Mouse (Mus musculus): Measurements from ENCODE around the gene Slc25a44. TPM values are rescaled to one million over a fixed set of nuclear protein-coding genes. Genes with fewer than 3 reads are reported as not detected.

The Slc25a44 gene
- polyA plus RNA-seq, 1 experiment from 2014 or later = 10.4 TPM

DNA sequence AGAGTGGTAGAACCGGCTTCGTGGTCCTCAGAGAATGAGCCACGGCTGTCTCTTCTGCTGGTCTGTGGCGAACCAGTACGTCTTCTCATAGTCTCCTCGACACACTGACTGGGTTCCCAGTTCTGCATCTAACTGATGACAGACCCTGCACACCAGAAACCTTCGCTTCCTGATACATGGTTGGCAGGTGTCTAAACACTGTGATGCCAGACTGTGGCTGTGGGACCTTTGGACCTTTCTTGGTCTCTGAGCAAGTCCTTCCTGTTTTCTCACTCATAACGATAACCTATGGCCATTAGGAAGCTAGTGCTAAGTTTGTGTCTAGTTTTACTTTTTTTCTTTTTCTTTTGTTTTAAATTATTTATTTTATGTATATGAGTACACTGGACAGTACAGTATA lies 23.5 kb upstream of the Slc25a44 start:
- no peaks in the 10 kb centered on the region for H3K9me3 ChIP-seq (replicated peaks)
- H3K4me2 ChIP-seq = no peak overlapping the region
- ATAC-seq (ENCODE audit: low read depth) (no peak), DNase-seq (no peak)
- H3K36me3 ChIP-seq = peaks cover 6% of the 10 kb centered on the region; the same call in 1 of the 2 replicates
- no peak overlapping the region for H3K4me3 ChIP-seq (replicated peaks)
- peaks cover 36% of the 10 kb centered on the region for H3K4me1 ChIP-seq (replicated peaks)
- H3K27me3 ChIP-seq = peaks cover 56% of the 10 kb centered on the region
- WGBS (ENCODE audit: insufficient replicate concordance) = 57% methylated on average over 8 of the region's 8 CpGs
- H3K9ac ChIP-seq = no peak overlapping the region
- peak overlapping the region; percentile 14; the same call in 1 of the 2 replicates for H3K27ac ChIP-seq

- 0 out of 2 replicates have a peak overlapping the region, but pooled peaks have one; percentile 14 for H3K27ac ChIP-seq
- no peak for ATAC-seq (ENCODE audit: low read depth)
- no peak overlapping the region for H3K4me2 ChIP-seq
- 47% methylated on average over 8 of the region's 8 CpGs for WGBS (ENCODE audit: insufficient replicate concordance)
- peaks cover 49% of the 10 kb centered on the region for H3K27me3 ChIP-seq
- no peak for DNase-seq
- no peaks in the 10 kb centered on the region for H3K9me3 ChIP-seq (replicated peaks)
- H3K4me3 ChIP-seq (replicated peaks) = no peak overlapping the region
- H3K9ac ChIP-seq = 0 out of 2 replicates have a peak overlapping the region, but pooled peaks have one; percentile 19
- peaks cover 6% of the 10 kb centered on the region; the same call in 1 of the 2 replicates for H3K36me3 ChIP-seq
- H3K4me1 ChIP-seq (replicated peaks) = peaks cover 33% of the 10 kb centered on the region
These were observed 22.8 kb upstream of the Slc25a44 start for GRCm38 (mm10) chr3:88447676-88448183.

DNA sequence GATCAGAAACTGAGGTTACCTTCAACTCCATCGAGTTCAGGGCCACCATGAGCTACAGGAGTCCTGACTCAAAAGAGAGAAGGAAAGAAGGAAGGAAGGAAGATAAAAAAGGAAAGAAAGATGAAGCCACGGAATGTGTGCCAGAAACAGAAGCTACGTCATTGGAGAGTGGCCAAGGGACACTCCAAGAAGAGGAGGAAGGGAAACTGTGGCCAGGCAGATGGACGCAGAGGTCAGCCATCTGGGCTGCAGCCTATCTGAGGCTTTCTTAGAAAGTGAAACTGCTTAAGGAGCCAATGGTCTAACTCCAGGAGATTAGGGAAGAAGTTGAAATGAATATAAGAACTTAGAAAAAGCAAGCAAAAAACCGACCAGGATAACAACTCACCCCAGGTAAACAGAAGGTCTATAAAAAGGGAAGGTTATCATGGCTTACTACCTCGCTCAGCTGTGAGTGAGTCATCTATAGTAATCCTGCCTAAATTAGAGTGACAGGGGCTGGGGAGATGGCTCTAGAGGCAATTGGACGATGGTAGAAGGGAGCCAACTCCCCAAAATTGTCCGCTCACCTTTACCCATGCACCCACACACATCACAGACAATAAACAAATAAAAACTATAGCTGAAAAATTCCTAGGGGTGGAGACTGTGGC lies 21.7 kb upstream of the Slc25a44 start:
- WGBS (ENCODE audit: insufficient replicate concordance) = 33% methylated on average over 8 of the region's 8 CpGs
- Histone ChIP-seq H3K36me3 (no peaks in the 10 kb centered on the region), H3K9me3 (replicated peaks) (no peaks in the 10 kb centered on the region), H3K9ac (no peak overlapping the region), H3K4me1 (replicated peaks) (peaks cover 33% of the 10 kb centered on the region), H3K4me2 (no peak overlapping the region), H3K4me3 (replicated peaks) (no peak overlapping the region), H3K27ac (no peak overlapping the region), H3K27me3 (peaks cover 42% of the 10 kb centered on the region)
- ATAC-seq (ENCODE audit: low read depth) (no peak), DNase-seq (no peak)

DNA sequence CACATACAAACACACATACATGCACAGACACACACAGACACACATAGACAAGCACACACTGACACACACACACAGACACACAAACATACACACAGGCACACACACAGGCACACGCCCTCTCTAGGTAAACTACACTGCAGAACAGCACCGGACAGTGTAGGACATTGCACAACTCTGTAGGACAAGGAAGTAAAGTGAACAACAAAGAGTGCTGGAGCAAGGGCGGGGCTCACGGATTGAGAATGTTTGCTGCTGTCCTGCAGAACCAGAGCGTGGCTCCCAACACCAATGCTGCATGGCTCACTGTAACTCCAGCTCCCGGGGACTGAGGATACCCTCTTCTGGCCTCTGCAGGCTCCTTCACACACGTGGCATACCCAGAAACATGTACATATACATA lies 17.9 kb upstream of the Slc25a44 start:
- Histone ChIP-seq H3K36me3 (no peaks in the 10 kb centered on the region), H3K4me3 (replicated peaks) (no peak overlapping the region), H3K4me2 (no peak overlapping the region), H3K9me3 (replicated peaks) (no peaks in the 10 kb centered on the region), H3K4me1 (replicated peaks) (peaks cover 34% of the 10 kb centered on the region), H3K9ac (no peak overlapping the region), H3K27ac (no peak overlapping the region), H3K27me3 (peaks cover 41% of the 10 kb centered on the region)
- no peak for DNase-seq
- 40% methylated on average over 7 of the region's 7 CpGs for WGBS (ENCODE audit: insufficient replicate concordance)
- ATAC-seq (ENCODE audit: low read depth) = peak; percentile 56; the same call in 1 of the 2 replicates

DNA sequence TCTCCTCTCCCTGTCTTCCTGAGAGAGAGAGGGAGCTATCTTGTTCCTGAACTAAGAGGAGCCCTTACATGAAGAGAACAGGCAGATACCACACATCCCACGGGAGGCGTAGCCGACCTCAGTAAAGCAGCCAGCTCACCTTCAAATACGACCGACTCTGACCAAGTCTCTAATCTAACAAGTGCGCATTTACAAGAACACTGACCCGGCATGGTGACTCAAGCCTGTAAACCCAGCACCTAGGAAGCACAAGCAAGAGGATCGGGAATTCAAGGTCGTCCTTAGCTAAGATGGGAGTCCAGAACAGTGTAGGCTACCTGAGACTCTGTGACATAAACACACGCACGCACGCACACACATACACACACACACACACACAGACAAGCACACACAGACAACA lies 17.5 kb upstream of the Slc25a44 start:
- no peak overlapping the region for H3K9ac ChIP-seq
- H3K27ac ChIP-seq = no peak overlapping the region
- no peak overlapping the region for H3K4me2 ChIP-seq
- peaks cover 43% of the 10 kb centered on the region for H3K27me3 ChIP-seq
- ATAC-seq (ENCODE audit: low read depth) (no peak), DNase-seq (no peak)
- H3K4me3 ChIP-seq (replicated peaks) = no peak overlapping the region
- H3K4me1 ChIP-seq (replicated peaks) = peaks cover 34% of the 10 kb centered on the region
- H3K36me3 ChIP-seq = no peaks in the 10 kb centered on the region
- H3K9me3 ChIP-seq (replicated peaks) = no peaks in the 10 kb centered on the region
- WGBS (ENCODE audit: insufficient replicate concordance) = 70% methylated on average over 12 of the region's 12 CpGs

DNA sequence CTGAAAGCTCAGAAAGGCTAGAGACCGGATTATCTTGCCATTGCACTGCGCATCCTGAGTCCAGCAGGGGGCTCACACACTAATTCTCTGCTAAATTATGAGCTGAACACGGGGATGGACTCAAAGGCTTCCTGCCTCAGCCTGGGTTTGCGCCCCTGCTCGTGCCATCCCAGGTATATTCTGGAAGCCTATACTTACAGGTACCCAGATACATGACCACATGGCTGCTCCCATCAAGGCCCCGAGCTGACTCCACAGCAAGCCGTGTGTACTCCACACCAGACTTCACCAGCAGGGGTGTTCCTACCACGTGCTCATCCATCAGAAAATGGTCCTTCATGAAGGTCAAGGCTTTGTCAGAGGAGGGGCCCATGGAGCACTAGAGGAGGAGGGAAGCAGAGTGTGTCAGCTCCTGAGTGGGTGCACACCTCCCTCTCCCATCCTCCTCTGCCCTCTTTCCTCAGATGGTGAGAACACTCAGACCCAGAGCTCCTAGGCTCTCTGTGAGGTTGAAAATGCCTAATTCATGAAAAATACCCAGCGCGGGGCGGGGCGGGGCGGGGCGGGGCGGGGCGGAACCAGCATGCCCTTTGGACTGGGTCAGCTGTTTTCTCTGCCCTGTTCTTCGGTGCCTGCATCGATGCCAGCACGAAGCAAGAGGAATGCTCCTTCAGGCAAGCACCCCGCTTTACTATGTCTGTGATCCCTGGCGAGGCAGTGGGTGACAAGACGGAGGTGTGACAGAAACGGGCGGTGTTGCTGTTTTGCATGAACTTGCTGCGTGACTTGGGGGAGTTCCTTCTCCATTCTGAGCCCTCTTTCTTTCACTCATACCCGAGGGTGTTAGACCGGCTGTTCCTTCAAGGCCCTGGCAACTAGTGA lies 15.8 kb upstream of the Slc25a44 start:
- Histone ChIP-seq H3K9ac (peak overlapping the region; percentile 29), H3K27ac (no peak overlapping the region), H3K4me2 (peak overlapping the region; percentile 44), H3K9me3 (replicated peaks) (no peaks in the 10 kb centered on the region), H3K27me3 (peaks cover 55% of the 10 kb centered on the region), H3K4me1 (replicated peaks) (peaks cover 42% of the 10 kb centered on the region), H3K4me3 (replicated peaks) (peak overlapping the region; percentile 10; the same call in 1 of the 2 replicates), H3K36me3 (no peaks in the 10 kb centered on the region)
- ATAC-seq (ENCODE audit: low read depth) (no peak), DNase-seq (no peak)
- 13% methylated on average over 27 of the region's 27 CpGs for WGBS (ENCODE audit: insufficient replicate concordance)

DNA sequence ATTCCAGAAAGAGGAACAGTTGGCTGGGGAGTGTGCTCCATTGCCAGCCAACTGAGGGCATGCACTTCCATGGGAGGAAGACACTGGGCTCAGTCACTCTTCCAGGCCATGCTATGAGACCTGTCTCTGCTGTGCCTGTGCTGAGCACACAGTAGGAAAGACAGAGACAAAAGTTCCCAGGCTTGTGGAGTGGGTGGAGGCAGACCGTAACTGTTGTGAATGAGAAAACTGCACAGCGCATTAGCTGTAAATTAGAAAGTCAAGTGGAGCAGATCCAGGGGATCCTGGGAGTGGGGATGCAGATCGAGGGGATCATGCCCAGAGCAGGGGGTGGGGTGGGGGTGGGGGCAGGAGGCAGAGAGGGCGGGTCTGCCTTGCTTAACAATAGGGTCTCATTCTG lies 14.6 kb upstream of the Slc25a44 start:
- Histone ChIP-seq H3K4me2 (no peak overlapping the region), H3K27me3 (peaks cover 59% of the 10 kb centered on the region), H3K27ac (no peak overlapping the region), H3K4me3 (replicated peaks) (no peak overlapping the region), H3K4me1 (replicated peaks) (peaks cover 42% of the 10 kb centered on the region), H3K9ac (no peak overlapping the region), H3K36me3 (0 out of 2 replicates have a peak, but pooled peaks cover 2% of the 10 kb centered on the region), H3K9me3 (replicated peaks) (no peaks in the 10 kb centered on the region)
- DNase-seq (no peak), ATAC-seq (ENCODE audit: low read depth) (no peak)
- 49% methylated on average over 4 of the region's 4 CpGs for WGBS (ENCODE audit: insufficient replicate concordance)

DNA sequence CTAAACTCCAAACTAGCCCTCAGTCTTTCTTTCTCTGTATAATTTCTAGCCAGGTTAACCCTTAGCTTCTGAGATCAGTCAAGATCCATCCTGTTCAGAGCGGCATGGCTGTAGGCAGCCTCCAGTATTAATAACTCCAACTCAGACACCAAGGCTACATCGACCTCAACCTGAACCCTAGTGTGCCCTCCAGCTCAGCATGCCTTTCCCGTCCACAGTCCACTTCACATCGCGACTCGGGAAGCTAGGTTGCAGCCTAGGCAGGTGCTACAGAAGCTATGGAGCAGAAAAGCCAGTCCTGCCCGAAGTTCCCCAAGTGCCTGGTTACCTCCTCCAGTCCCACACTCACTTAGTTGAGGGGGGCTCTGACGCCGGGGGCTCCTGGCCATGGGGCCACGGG lies 12.5 kb upstream of the Slc25a44 start:
- ATAC-seq (ENCODE audit: low read depth) (no peak), DNase-seq (no peak)
- Histone ChIP-seq H3K4me3 (replicated peaks) (no peak overlapping the region), H3K27ac (no peak overlapping the region), H3K27me3 (peaks cover 59% of the 10 kb centered on the region), H3K36me3 (0 out of 2 replicates have a peak, but pooled peaks cover 6% of the 10 kb centered on the region), H3K9ac (no peak overlapping the region), H3K9me3 (replicated peaks) (no peaks in the 10 kb centered on the region), H3K4me2 (no peak overlapping the region), H3K4me1 (replicated peaks) (peaks cover 37% of the 10 kb centered on the region)
- 64% methylated on average over 10 of the region's 10 CpGs for WGBS (ENCODE audit: insufficient replicate concordance)

- no peak overlapping the region; the same call in 1 of the 2 replicates for H3K27ac ChIP-seq
- H3K4me2 ChIP-seq = peak overlapping the region; percentile 58
- no peak overlapping the region for H3K9ac ChIP-seq
- 0 out of 2 replicates have a peak, but pooled peaks cover 6% of the 10 kb centered on the region for H3K36me3 ChIP-seq
- ATAC-seq (ENCODE audit: low read depth) (peak; percentile 68), DNase-seq (peak; percentile 44)
- peaks cover 37% of the 10 kb centered on the region for H3K4me1 ChIP-seq (replicated peaks)
- 11% methylated on average over 29 of the region's 29 CpGs for WGBS (ENCODE audit: insufficient replicate concordance)
- H3K9me3 ChIP-seq (replicated peaks) = no peaks in the 10 kb centered on the region
- peak overlapping the region; percentile 30 for H3K4me3 ChIP-seq (replicated peaks)
- H3K27me3 ChIP-seq = peaks cover 56% of the 10 kb centered on the region
These were observed 11.7 kb upstream of the Slc25a44 start for GRCm38 (mm10) chr3:88436395-88437201.

DNA sequence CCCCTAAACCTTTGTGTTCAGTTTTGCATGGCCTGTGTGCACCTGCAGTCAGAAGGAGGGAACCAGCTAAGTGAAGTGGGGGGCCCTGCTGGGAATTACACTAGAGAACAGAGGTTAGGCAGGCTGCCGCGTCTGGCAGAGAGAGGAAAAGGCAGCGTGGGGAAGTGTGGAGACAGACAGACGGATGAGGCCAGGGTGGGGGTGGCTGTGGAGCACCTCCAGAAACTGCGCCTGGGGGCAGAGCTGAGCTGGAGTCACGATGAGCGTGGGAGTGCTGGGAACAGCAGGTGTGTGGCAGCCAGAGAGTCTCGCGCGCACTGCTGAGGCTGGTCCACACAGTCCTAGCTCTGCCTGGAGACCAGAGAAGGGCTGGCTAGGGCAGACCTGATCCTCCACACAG lies 10.6 kb upstream of the Slc25a44 start:
- Histone ChIP-seq H3K9ac (no peak overlapping the region), H3K27me3 (peaks cover 46% of the 10 kb centered on the region), H3K9me3 (replicated peaks) (no peaks in the 10 kb centered on the region), H3K36me3 (0 out of 2 replicates have a peak, but pooled peaks cover 6% of the 10 kb centered on the region), H3K4me1 (replicated peaks) (peaks cover 30% of the 10 kb centered on the region), H3K4me2 (no peak overlapping the region), H3K27ac (no peak overlapping the region), H3K4me3 (replicated peaks) (no peak overlapping the region)
- WGBS (ENCODE audit: insufficient replicate concordance) = 53% methylated on average over 10 of the region's 10 CpGs
- ATAC-seq (ENCODE audit: low read depth) = no peak
- no peak for DNase-seq
